Mouse (Mus musculus): ENCODE measurements at regions not wholly inside any gene's neighbourhood (a gene's known extent, or its start where the extent isn't known, plus 50 kb on each side); places are given as distances from the start of the nearest gene placed in this dataset.

- DNase-seq (ENCODE audit: low read depth, low spot score): peak; percentile 43
These were observed 73.6 kb downstream of the Sdc1 start for GRCm38 (mm10) chr12:8844748-8845147.

- no peak for DNase-seq (ENCODE audit: low read depth, low spot score)
These were observed 74.3 kb downstream of the Sdc1 start for GRCm38 (mm10) chr12:8845443-8845842.

GRCm38 (mm10) chr12:8846425-8847226 is 74.8 kb upstream of the Laptm4a start:
- DNase-seq (ENCODE audit: low read depth, low spot score): peak; percentile 56

GRCm38 (mm10) chr12:8847227-8847857 is 74.1 kb upstream of the Laptm4a start:
- no peak for DNase-seq (ENCODE audit: low read depth, low spot score)

- no peak for DNase-seq (ENCODE audit: low read depth, low spot score)
These were observed 73.5 kb upstream of the Laptm4a start for GRCm38 (mm10) chr12:8847858-8848383.

- no peak for DNase-seq (ENCODE audit: low read depth, low spot score)
These were observed 67.6 kb upstream of the Laptm4a start for GRCm38 (mm10) chr12:8853858-8854257.

GRCm38 (mm10) chr12:8854401-8854800 is 67.1 kb upstream of the Laptm4a start:
- DNase-seq (ENCODE audit: low read depth, low spot score): no peak

- DNase-seq (ENCODE audit: low read depth, low spot score): no peak
These were observed 66.3 kb upstream of the Laptm4a start for GRCm38 (mm10) chr12:8855119-8855518.

GRCm38 (mm10) chr12:8856051-8856543 is 65.4 kb upstream of the Laptm4a start:
- no peak for DNase-seq (ENCODE audit: low read depth, low spot score)

- DNase-seq (ENCODE audit: low read depth, low spot score): no peak
These were observed 64.2 kb upstream of the Laptm4a start for GRCm38 (mm10) chr12:8857308-8857707.

GRCm38 (mm10) chr12:8858748-8859147 is 62.7 kb upstream of the Laptm4a start:
- DNase-seq (ENCODE audit: low read depth, low spot score): no peak

GRCm38 (mm10) chr12:8859588-8859987 is 61.9 kb upstream of the Laptm4a start:
- no peak for DNase-seq (ENCODE audit: low read depth, low spot score)

- DNase-seq (ENCODE audit: low read depth, low spot score): no peak
These were observed 56.6 kb upstream of the Laptm4a start for GRCm38 (mm10) chr12:8864830-8865229.

GRCm38 (mm10) chr12:8865250-8865649 is 56.2 kb upstream of the Laptm4a start:
- no peak for DNase-seq (ENCODE audit: low read depth, low spot score)

- no peak for DNase-seq (ENCODE audit: low read depth, low spot score)
These were observed 54.4 kb upstream of the Laptm4a start for GRCm38 (mm10) chr12:8867104-8867503.

- DNase-seq (ENCODE audit: low read depth, low spot score): no peak
These were observed 52.8 kb upstream of the Laptm4a start for GRCm38 (mm10) chr12:8868690-8869089.

GRCm38 (mm10) chr12:8869190-8869589 is 52.3 kb upstream of the Laptm4a start:
- no peak for DNase-seq (ENCODE audit: low read depth, low spot score)

All from CD4-positive, CD25-positive, alpha-beta regulatory T cell, adult 2 months (primary cell).